Comparison of ENCODE assay signal across 22 mouse cellular contexts in genomic region chr7:71464127-71464526, GRCm38 (mm10).
"Had no signal": no experiment of that assay in that cellular context is flagged by ENCODE, and none has a peak within 500 bp of the region (broad histone marks: within the 10 kb centered on the region; RNA-seq: fewer than 3 reads in every experiment).

No protein-coding gene starts in this region.

- H3K27ac ChIP-seq: kidney, postnatal 0 days; layer of hippocampus, adult 2 months; limb, embryonic 10.5 days; limb, embryonic 13.5 days; liver, embryonic 12.5 days; liver, embryonic 15.5 days; midbrain, embryonic 12.5 days; midbrain, embryonic 15.5 days; neural tube, embryonic 12.5 days; neural tube, embryonic 15.5 days; stomach, embryonic 15.5 days had no signal

- H3K9me3 ChIP-seq: limb, embryonic 10.5 days; limb, embryonic 13.5 days; liver, embryonic 12.5 days; liver, embryonic 15.5 days; midbrain, embryonic 15.5 days; neural tube, embryonic 12.5 days; neural tube, embryonic 15.5 days; stomach, embryonic 15.5 days had no signal

- DNase-seq: kidney, adult 18-20 months; kidney, adult 9 months; kidney, postnatal 25 days; layer of hippocampus, adult 9-11 months; liver; right cerebral cortex, adult 18-20 months; right cerebral cortex, postnatal 14 days; right cerebral cortex, postnatal 4 days; thymus, postnatal 25 days had no signal

- H3K4me1 ChIP-seq: limb, embryonic 10.5 days; limb, embryonic 13.5 days; liver, embryonic 15.5 days; midbrain, embryonic 12.5 days; midbrain, embryonic 15.5 days; neural tube, embryonic 12.5 days; neural tube, embryonic 15.5 days; stomach, embryonic 15.5 days had no signal

- H3K27me3 ChIP-seq: limb, embryonic 13.5 days; liver, embryonic 12.5 days; liver, embryonic 15.5 days; midbrain, embryonic 12.5 days; midbrain, embryonic 15.5 days; neural tube, embryonic 12.5 days; neural tube, embryonic 15.5 days; stomach, embryonic 15.5 days had no signal

- H3K36me3 ChIP-seq: limb, embryonic 10.5 days; limb, embryonic 13.5 days; liver, embryonic 12.5 days; liver, embryonic 15.5 days; midbrain, embryonic 12.5 days; midbrain, embryonic 15.5 days; neural tube, embryonic 12.5 days; neural tube, embryonic 15.5 days; stomach, embryonic 15.5 days had no signal

- H3K9ac ChIP-seq: limb, embryonic 13.5 days; liver, embryonic 12.5 days; liver, embryonic 15.5 days; midbrain, embryonic 12.5 days; midbrain, embryonic 15.5 days; neural tube, embryonic 12.5 days; neural tube, embryonic 15.5 days; stomach, embryonic 15.5 days had no signal

- ATAC-seq: inflammation-experienced regulatory T-cells, adult 6 months; intestine, embryonic 16.5 days; liver, embryonic 12.5 days; midbrain, embryonic 15.5 days had no signal

- H3K4me3 ChIP-seq: layer of hippocampus, adult 2 months; limb, embryonic 10.5 days; limb, embryonic 13.5 days; liver, embryonic 12.5 days; liver, embryonic 15.5 days; midbrain, embryonic 12.5 days; midbrain, embryonic 15.5 days; neural tube, embryonic 12.5 days; neural tube, embryonic 15.5 days; stomach, embryonic 15.5 days had no signal

- H3K4me2 ChIP-seq: limb, embryonic 13.5 days; liver, embryonic 12.5 days; liver, embryonic 15.5 days; midbrain, embryonic 12.5 days; midbrain, embryonic 15.5 days; neural tube, embryonic 12.5 days; neural tube, embryonic 15.5 days; stomach, embryonic 15.5 days had no signal
